Mouse (Mus musculus): ENCODE measurements around the gene Ssu72. TPM values are rescaled to one million over a fixed set of nuclear protein-coding genes. Genes with fewer than 3 reads are reported as not detected.

The Ssu72 gene
- polyA plus RNA-seq, 1 experiment from 2014 or later = 158 TPM

GRCm38 (mm10) chr4:155757011-155757410 lies 52.4 kb downstream of the Ssu72 start:
- no peak overlapping the region for H3K27ac ChIP-seq (ENCODE audit: low read depth, low read length)
- H3K36me3 ChIP-seq (ENCODE audit: control insufficient read depth, insufficient read depth, low read length) = peaks cover 20% of the 10 kb centered on the region
- H3K4me2 ChIP-seq (ENCODE audit: low read depth) = no peak overlapping the region
- H3K4me1 ChIP-seq (ENCODE audit: control insufficient read depth, insufficient read depth, low read length) = peaks cover 14% of the 10 kb centered on the region
- no peaks in the 10 kb centered on the region for H3K27me3 ChIP-seq (ENCODE audit: control insufficient read depth, insufficient read depth, low read length)
- H3K4me3 ChIP-seq (ENCODE audit: low read depth, low read length) = no peak overlapping the region
- no peak overlapping the region for H3K9ac ChIP-seq (ENCODE audit: low read length)
- DNase-seq (ENCODE audit: low spot score) = no peak
- H3K9me3 ChIP-seq (ENCODE audit: control insufficient read depth, low read length) = no peaks in the 10 kb centered on the region
- no peak for ATAC-seq (ENCODE audit: insufficient read depth, low FRiP score, low TSS enrichment)
- 93% methylated on average over 12 of the region's 12 CpGs for WGBS

DNA sequence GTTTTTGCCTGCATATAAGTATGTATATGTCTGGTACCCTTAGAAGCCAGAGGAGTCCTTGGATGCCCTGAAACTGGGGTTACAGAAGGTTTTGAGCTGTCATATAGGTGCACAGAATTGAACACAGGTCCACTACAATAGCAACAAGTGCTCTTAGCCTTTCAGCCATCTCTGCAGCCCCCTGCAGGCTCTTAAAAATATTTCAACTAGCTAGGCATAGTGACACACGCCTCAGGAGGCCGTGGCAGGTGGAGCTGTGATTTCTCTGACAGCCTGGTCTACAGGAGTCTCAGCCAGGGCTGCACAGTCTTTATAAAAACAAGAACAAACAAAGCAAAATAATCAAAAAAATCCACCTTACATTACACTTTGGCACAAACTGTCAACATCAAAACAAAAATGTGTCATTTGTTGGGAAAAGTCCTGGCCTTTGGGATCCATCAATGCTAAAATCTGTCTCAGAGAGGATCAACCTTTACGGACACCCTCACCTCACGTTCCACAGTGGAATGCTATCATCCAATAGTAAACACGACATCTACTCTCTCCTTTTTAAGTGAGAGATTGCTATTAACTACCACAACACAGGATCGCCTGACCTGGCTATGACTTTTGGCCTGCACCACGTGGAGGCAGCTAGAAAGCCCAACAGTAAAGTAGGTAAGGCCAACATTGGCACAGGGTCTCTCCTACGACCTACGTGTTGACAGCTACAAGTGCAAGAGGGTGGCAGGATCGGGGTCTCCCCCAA lies 55.4 kb downstream of the Ssu72 start:
- no peak for ATAC-seq (ENCODE audit: insufficient read depth, low FRiP score, low TSS enrichment)
- Histone ChIP-seq H3K27ac (ENCODE audit: low read depth, low read length) (no peak overlapping the region), H3K9me3 (ENCODE audit: control insufficient read depth, low read length) (no peaks in the 10 kb centered on the region), H3K4me1 (ENCODE audit: control insufficient read depth, insufficient read depth, low read length) (peaks cover 14% of the 10 kb centered on the region), H3K27me3 (ENCODE audit: control insufficient read depth, insufficient read depth, low read length) (no peaks in the 10 kb centered on the region), H3K36me3 (ENCODE audit: control insufficient read depth, insufficient read depth, low read length) (peaks cover 8% of the 10 kb centered on the region; the same call in 1 of the 2 replicates), H3K9ac (ENCODE audit: low read length) (peak overlapping the region; percentile 44), H3K4me2 (ENCODE audit: low read depth) (peak overlapping the region; percentile 99), H3K4me3 (ENCODE audit: low read depth, low read length) (peak overlapping the region; percentile 80)
- WGBS = 6% methylated on average over 10 of the region's 10 CpGs
- DNase-seq (ENCODE audit: low spot score) = no peak

DNA sequence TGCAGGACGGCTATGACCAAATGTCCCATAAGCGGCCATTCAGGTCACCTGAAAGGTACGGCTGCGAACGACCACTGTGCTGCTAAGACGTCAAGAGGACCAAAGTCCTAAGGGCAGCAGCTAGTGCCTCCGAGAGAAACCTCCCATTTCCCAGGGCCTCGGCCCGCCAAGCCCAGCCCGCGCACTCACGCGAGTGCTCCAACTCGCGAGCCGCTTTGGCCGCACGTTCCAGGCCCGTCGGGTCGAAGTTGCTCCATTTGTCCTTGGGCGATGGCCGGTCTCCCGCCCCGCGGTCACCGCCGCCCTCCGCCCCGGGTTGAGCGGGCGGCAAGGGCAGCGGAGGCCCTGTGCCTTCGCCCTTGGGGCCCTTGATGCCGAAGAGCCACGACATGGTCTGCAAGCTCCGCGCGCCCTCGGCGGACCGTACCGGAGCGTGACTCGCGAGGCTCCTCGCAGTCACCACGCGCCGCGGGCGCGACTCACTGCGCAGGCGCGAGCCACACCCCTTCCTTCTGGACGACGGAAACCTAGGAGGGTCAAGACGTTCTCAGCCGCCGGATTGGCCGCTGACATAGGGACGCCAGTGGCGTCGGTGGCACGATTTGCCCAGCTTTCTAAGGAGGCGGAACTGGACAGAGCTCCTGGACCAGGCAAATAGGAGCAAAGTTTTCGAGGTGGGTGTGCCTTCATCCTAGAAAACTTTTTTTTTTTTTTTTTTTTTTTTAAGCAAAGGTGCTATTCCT lies 56.2 kb downstream of the Ssu72 start, which contains the start of gene Atad3a:
Atad3a (minus strand) TSS at position 481 of the 743 bp plus-strand sequence.
- Histone ChIP-seq H3K27me3 (ENCODE audit: control insufficient read depth, insufficient read depth, low read length) (no peaks in the 10 kb centered on the region), H3K9ac (ENCODE audit: low read length) (peak within 1 kb of the TSS; percentile 69), H3K36me3 (ENCODE audit: control insufficient read depth, insufficient read depth, low read length) (peaks cover 7% of the 10 kb centered on the region; the same call in 1 of the 2 replicates), H3K4me1 (ENCODE audit: control insufficient read depth, insufficient read depth, low read length) (peaks cover 14% of the 10 kb centered on the region), H3K27ac (ENCODE audit: low read depth, low read length) (no peak within 1 kb of the TSS), H3K9me3 (ENCODE audit: control insufficient read depth, low read length) (no peaks in the 10 kb centered on the region), H3K4me2 (ENCODE audit: low read depth) (peak within 1 kb of the TSS; percentile 99), H3K4me3 (ENCODE audit: low read depth, low read length) (peak within 1 kb of the TSS; percentile 80)
- under 1% methylated on average over 68 of the region's 68 CpGs for WGBS
- ATAC-seq (ENCODE audit: insufficient read depth, low FRiP score, low TSS enrichment) (peak; percentile 94), DNase-seq (ENCODE audit: low spot score) (peak; percentile 96)

- Histone ChIP-seq H3K9me3 (ENCODE audit: control insufficient read depth, low read length) (no peaks in the 10 kb centered on the region), H3K36me3 (ENCODE audit: control insufficient read depth, insufficient read depth, low read length) (peaks cover 2% of the 10 kb centered on the region; the same call in 1 of the 2 replicates), H3K4me2 (ENCODE audit: low read depth) (peak overlapping the region; percentile 99), H3K9ac (ENCODE audit: low read length) (peak overlapping the region; percentile 69), H3K4me3 (ENCODE audit: low read depth, low read length) (peak overlapping the region; percentile 80), H3K4me1 (ENCODE audit: control insufficient read depth, insufficient read depth, low read length) (peaks cover 14% of the 10 kb centered on the region), H3K27ac (ENCODE audit: low read depth, low read length) (no peak overlapping the region), H3K27me3 (ENCODE audit: control insufficient read depth, insufficient read depth, low read length) (no peaks in the 10 kb centered on the region)
- ATAC-seq (ENCODE audit: insufficient read depth, low FRiP score, low TSS enrichment) (no peak), DNase-seq (ENCODE audit: low spot score) (no peak)
- WGBS = 4% methylated on average over 28 of the region's 28 CpGs
Measured at GRCm38 (mm10) chr4:155761356-155762099, 56.9 kb downstream of the Ssu72 start.

DNA sequence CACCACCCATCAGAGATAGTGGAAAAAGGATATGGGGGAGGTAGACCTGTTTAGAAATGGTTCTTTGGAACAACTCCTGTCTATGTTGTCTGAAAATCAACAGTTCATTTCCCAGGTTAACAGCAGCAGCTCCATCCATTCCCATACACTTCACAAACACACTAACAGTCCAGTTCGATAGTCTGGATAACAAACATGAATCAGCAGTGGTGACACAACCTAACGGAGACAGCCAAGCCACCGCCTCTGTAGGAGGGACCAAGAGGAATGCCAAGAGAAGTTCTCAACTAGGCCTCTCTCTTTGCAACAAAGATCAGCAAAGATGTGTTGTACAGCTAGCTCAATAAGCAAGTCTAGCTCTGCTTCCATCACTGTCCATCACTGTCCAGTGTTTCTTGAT lies 57.8 kb downstream of the Ssu72 start:
- ATAC-seq (ENCODE audit: insufficient read depth, low FRiP score, low TSS enrichment) (no peak), DNase-seq (ENCODE audit: low spot score) (no peak)
- Histone ChIP-seq H3K27me3 (ENCODE audit: control insufficient read depth, insufficient read depth, low read length) (no peaks in the 10 kb centered on the region), H3K4me3 (ENCODE audit: low read depth, low read length) (no peak overlapping the region), H3K36me3 (ENCODE audit: control insufficient read depth, insufficient read depth, low read length) (no peaks in the 10 kb centered on the region), H3K4me2 (ENCODE audit: low read depth) (no peak overlapping the region), H3K27ac (ENCODE audit: low read depth, low read length) (no peak overlapping the region), H3K9ac (ENCODE audit: low read length) (no peak overlapping the region), H3K4me1 (ENCODE audit: control insufficient read depth, insufficient read depth, low read length) (peaks cover 14% of the 10 kb centered on the region), H3K9me3 (ENCODE audit: control insufficient read depth, low read length) (no peaks in the 10 kb centered on the region)
- 86% methylated on average over 3 of the region's 3 CpGs for WGBS

DNA sequence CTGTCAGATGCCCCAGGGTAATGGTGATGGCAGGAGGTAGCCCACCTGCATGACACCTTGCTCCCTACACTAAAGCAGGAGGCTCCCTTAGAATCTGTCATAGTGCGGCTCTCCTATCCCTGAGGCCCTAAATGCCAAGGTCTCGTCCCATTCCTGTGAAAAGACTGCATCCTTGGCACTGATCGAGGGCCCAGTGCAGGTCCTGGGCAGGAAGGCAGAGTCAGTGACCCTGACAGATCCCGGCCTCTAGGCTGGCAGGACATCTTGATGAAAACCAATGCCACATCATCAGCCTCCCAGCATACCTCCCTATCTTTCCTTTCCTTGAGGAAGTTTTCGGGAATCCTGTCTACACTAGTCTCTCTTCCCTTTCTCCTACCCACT lies 64.9 kb downstream of the Ssu72 start:
- Histone ChIP-seq H3K9me3 (ENCODE audit: control insufficient read depth, low read length) (no peaks in the 10 kb centered on the region), H3K4me2 (ENCODE audit: low read depth) (peak overlapping the region; percentile 83), H3K27me3 (ENCODE audit: control insufficient read depth, insufficient read depth, low read length) (no peaks in the 10 kb centered on the region), H3K4me1 (ENCODE audit: control insufficient read depth, insufficient read depth, low read length) (peaks cover 6% of the 10 kb centered on the region), H3K27ac (ENCODE audit: low read depth, low read length) (no peak overlapping the region), H3K4me3 (ENCODE audit: low read depth, low read length) (peak overlapping the region; percentile 50), H3K9ac (ENCODE audit: low read length) (peak overlapping the region; percentile 87), H3K36me3 (ENCODE audit: control insufficient read depth, insufficient read depth, low read length) (no peaks in the 10 kb centered on the region)
- ATAC-seq (ENCODE audit: insufficient read depth, low FRiP score, low TSS enrichment) (no peak), DNase-seq (ENCODE audit: low spot score) (no peak)
- 64% methylated on average over 5 of the region's 5 CpGs for WGBS

DNA sequence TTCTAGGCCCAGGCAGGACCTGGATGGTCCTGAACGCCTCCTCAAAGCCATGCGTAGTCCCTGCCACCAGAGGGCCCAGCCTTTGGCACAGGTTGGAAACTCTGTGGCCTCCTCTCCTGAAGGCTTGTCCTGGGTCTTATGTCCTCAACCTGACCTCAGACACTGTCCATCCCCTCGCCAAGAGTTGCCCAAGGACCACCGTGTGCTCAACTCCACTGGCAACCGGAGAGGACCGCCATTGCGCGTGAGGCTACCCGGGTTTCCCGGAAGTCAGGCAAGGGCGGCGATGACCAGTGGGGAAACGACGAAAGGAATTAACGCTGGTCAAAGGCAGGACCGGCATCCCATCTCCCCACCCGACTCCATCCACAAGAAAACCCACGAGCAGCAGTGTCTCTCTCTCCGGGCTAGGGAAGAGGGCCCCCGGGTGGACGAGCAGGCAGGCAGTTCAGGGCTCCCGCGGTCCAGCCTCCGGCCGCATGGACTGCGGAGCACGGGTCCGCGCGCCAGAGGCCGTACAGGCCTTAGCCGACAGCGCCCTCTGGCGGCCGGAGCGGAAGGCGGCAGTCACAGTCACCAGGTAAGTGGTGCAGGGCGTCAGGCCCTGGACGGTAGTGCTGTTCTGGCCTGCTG lies 65.4 kb downstream of the Ssu72 start:
- no peak overlapping the region for H3K27ac ChIP-seq (ENCODE audit: low read depth, low read length)
- H3K4me1 ChIP-seq (ENCODE audit: control insufficient read depth, insufficient read depth, low read length) = peaks cover 6% of the 10 kb centered on the region
- ATAC-seq (ENCODE audit: insufficient read depth, low FRiP score, low TSS enrichment) = peak; percentile 90
- H3K9me3 ChIP-seq (ENCODE audit: control insufficient read depth, low read length) = no peaks in the 10 kb centered on the region
- H3K4me2 ChIP-seq (ENCODE audit: low read depth) = peak overlapping the region; percentile 83
- DNase-seq (ENCODE audit: low spot score) = peak; percentile 92
- no peaks in the 10 kb centered on the region for H3K36me3 ChIP-seq (ENCODE audit: control insufficient read depth, insufficient read depth, low read length)
- WGBS = under 1% methylated on average over 39 of the region's 39 CpGs
- H3K27me3 ChIP-seq (ENCODE audit: control insufficient read depth, insufficient read depth, low read length) = no peaks in the 10 kb centered on the region
- H3K9ac ChIP-seq (ENCODE audit: low read length) = peak overlapping the region; percentile 87
- peak overlapping the region; percentile 50 for H3K4me3 ChIP-seq (ENCODE audit: low read depth, low read length)

- Histone ChIP-seq H3K27me3 (ENCODE audit: control insufficient read depth, insufficient read depth, low read length) (no peaks in the 10 kb centered on the region), H3K4me3 (ENCODE audit: low read depth, low read length) (peak overlapping the region; percentile 50), H3K4me1 (ENCODE audit: control insufficient read depth, insufficient read depth, low read length) (peaks cover 6% of the 10 kb centered on the region), H3K9me3 (ENCODE audit: control insufficient read depth, low read length) (no peaks in the 10 kb centered on the region), H3K27ac (ENCODE audit: low read depth, low read length) (no peak overlapping the region), H3K36me3 (ENCODE audit: control insufficient read depth, insufficient read depth, low read length) (no peaks in the 10 kb centered on the region), H3K9ac (ENCODE audit: low read length) (peak overlapping the region; percentile 87), H3K4me2 (ENCODE audit: low read depth) (peak overlapping the region; percentile 83)
- 47% methylated on average over 24 of the region's 24 CpGs for WGBS
- DNase-seq (ENCODE audit: low spot score) (no peak), ATAC-seq (ENCODE audit: insufficient read depth, low FRiP score, low TSS enrichment) (peak; percentile 10; the same call in 1 of the 2 replicates)
Measured at GRCm38 (mm10) chr4:155770626-155771025, 66.0 kb downstream of the Ssu72 start.
